ENCODE assay signal across 20 mouse cellular contexts in the genomic region with DNA sequence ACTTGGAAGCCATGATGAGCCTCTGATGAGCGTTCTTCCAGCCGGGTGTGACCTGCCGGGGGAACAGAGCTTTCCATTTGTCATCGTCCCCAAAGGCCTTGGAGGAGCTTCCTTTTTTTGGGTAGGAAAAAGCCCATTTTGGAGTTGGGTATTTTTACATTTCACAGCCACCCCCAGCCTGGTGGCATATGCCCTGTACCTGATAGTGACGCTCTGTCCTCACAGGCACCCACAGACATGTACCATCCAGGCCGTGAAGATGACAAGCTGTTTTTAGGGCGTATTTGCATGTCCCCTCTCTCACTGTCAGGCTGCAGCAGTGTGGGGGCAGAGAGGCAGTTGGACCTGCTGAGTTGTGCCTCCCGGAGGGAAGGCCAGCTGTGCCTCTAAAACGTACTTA. TPM values are rescaled to one million over a fixed set of nuclear protein-coding genes. Genes with fewer than 3 reads are reported as not detected.
DNase-seq lines count a peak whose midpoint lies in the region; ATAC-seq lines count a peak whose summit lies in the region.
"Had no signal": no experiment of that assay in that cellular context is flagged by ENCODE, and none has a peak within 500 bp of the region (broad histone marks: within the 10 kb centered on the region; RNA-seq: fewer than 3 reads in every experiment).

No protein-coding gene starts in this region.

- ATAC-seq in neutrophil, adult 5-6 weeks (ENCODE audit: extremely low read depth, insufficient number of reproducible peaks, low FRiP score, poor library complexity, severe bottlenecking) = 0 out of 2 replicates have a peak, but pooled peaks have one; percentile 14
- ATAC-seq in inflammation-experienced regulatory T-cells, adult 6 months = no peak
- ATAC-seq: forebrain, embryonic 16.5 days; midbrain, embryonic 15.5 days had no signal

- DNase-seq in left cerebral cortex, adult 18-20 months (ENCODE audit: low spot score in 2 of 2) = peak; percentile 62 to 86
- DNase-seq in left cerebral cortex, postnatal 4 days = no peak
- DNase-seq in frontal cortex, adult 2 months (ENCODE audit: extremely low spot score in 1 of 2, low spot score in 1 of 2) = peak; percentile 79 to 81
- DNase-seq in layer of hippocampus, postnatal 36 days = peak; percentile 70
- DNase-seq in gastrocnemius, adult 8-10 months (ENCODE audit: low spot score in 2 of 2) = no peak
- no peak for DNase-seq in cerebellum, adult 11-12 months
- DNase-seq: adrenal gland, postnatal 10 days; cerebellum, adult 8-10 months; gastrocnemius, adult 2 months; heart, adult 2 months; kidney, adult 11 months; kidney, postnatal 36 days; liver; spleen, adult 18-20 months; thymus, postnatal 14 days had no signal

- intact Hi-C loops in left cerebral cortex, postnatal 4 days (cut with DNase I) = no loop called here

RNA-seq across cellular contexts. Expression of gene Jdp2, which starts 11.3 kb away (rescaled TPM):
- total RNA-seq in left cerebral cortex, adult 18-20 months (2021) = 10 to 100 TPM; 74.8 to 77.6 TPM
- 10 to 100 TPM; 16.4 to 19.1 TPM for total RNA-seq in left cerebral cortex, postnatal 4 days (2021)
- polyA plus RNA-seq in frontal cortex, adult 2 months (2012; rRNA removed) = 45.8 and 51.8 TPM in 2 replicates
- 10 to 100 TPM; 43.8 to 45.1 TPM for total RNA-seq in layer of hippocampus, postnatal 36 days (2021)
- total RNA-seq in neutrophil, adult 5-6 weeks (2017) = 63.4 and 67.7 TPM in 2 replicates
- total RNA-seq in gastrocnemius, adult 8-10 months (2022) = 1 to 10 TPM; 3.0 to 4.5 (median 3.8) TPM
- under 1 TPM; 0.37 to 0.59 (median 0.58) TPM for polyA plus RNA-seq in inflammation-experienced regulatory T-cells, adult 6 months (2017; shearing (Covaris generic))
- polyA plus RNA-seq: limb, embryonic 10.5 days had no signal

Comparison
In these comparisons a context has a peak if more than half of its experiments do, and no peak if none do; other contexts are left out.
1. DNase-seq: peak in left cerebral cortex, adult 18-20 months (2 of 2), frontal cortex, adult 2 months (2 of 2) and layer of hippocampus, postnatal 36 days (2 of 2); none in left cerebral cortex, postnatal 4 days (single experiment), gastrocnemius, adult 8-10 months (0 of 2) and cerebellum, adult 11-12 months (single experiment).